Mouse (Mus musculus) MEL (cell line): ENCODE measurements around the gene Fgfr2.

Source experiments
- EP300 ChIP-seq, 2 experiments: IDR thresholded peaks; 2 replicates each; pipeline ENCODE4 v1.6.1; 2011; ENCODE audit warnings: improper control_type of control experiment in 2 of 2, low read length in 2 of 2, low read depth in 1 of 2, mild to moderate bottlenecking in 1 of 2
- GATA1 ChIP-seq: IDR thresholded peaks from 2 replicates; pipeline ENCODE4 v1.6.1; 2011; ENCODE audit warnings: low read depth, low read length, improper control_type of control experiment
- MAZ ChIP-seq: IDR thresholded peaks from 2 replicates; pipeline ENCODE4 v1.6.1; 2012; ENCODE audit warnings: low read depth, mild to moderate bottlenecking, inconsistent platforms, low read length, improper control_type of control experiment
- ZNF384 ChIP-seq: IDR thresholded peaks from 2 replicates; pipeline ENCODE4 v1.6.1; 2012; ENCODE audit warnings: low read depth, mild to moderate bottlenecking, inconsistent platforms, low read length, improper control_type of control experiment

GRCm38 (mm10) chr7:132343900-132344299 is 779.2 kb downstream of the Fgfr2 start:
- TF ChIP-seq GATA1 = peak; percentile 39; the same call in 1 of the 2 replicates
- peak; percentile 20 to 49; a peak in 2 of 4 replicates for TF ChIP-seq EP300 (IDR thresholded peaks at IDR 0.05; ENCODE audit: low read depth in 1 of 2, low read length in 2 of 2)
- no peak for TF ChIP-seq MAZ
- TF ChIP-seq ZNF384 = no peak
